Mouse (Mus musculus) urinary bladder, postnatal 4 days (tissue): ENCODE data around the gene Cenpb.

Experiments used
- DNase-seq, 2 experiments: peaks; one replicate each; pipeline ENCODE4 v3.0.0; 2021 to 2022; ENCODE audit warnings: low spot score in 2 of 2

Cenpb gene

DNA sequence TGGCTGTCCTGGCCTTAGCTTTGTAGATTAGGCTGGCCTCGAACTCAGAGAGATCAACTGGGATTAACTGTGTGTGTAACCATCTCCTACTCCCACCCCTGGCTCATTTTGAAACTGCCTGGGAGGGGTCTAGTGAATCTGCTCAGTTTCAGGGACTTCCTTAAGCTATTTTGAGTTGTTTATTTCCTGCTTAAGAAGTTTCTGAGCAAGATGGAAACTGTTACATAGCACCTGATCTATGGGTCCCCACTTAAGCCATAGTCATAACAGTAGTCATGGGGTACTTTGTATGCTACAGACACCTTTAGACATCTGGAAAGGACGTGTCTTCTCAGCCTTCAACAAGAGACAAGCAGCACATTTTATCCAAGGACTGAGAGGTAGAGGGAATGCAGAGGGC is 20.8 kb upstream of the Cenpb start:
- DNase-seq, result no peak

DNA sequence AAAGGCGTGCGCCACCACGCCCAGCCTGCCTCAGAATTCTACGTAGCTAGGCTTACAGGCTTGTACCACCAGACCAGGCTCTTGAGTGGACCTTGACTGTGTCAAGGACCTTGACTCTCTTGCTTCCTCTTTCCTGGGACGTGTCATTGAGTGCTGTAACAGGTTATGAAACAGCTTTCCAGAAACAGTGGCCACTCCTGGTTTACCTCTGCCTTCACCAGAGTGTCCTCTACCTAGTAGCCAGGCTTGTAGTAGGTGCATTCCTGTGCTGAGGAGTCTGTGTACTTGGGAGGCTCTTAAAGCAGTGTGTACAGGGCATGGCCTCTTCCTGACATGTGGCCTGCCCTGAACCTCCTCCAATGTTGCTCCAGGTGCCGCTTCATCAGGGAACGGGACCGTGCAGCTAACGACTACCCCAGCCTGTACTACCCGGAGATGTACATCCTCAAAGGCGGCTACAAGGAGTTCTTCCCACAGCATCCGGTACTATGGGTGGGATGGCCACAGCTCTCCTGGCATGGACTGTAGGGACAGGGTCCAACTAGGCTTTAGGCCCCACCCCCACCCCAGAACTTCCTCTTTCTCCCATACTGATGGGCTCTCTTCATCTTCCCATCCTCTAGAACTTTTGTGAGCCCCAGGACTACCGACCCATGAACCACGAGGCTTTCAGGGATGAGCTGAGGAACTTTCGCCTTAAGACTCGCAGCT is 16.9 kb upstream of the Cenpb start:
- no peak for DNase-seq

DNA sequence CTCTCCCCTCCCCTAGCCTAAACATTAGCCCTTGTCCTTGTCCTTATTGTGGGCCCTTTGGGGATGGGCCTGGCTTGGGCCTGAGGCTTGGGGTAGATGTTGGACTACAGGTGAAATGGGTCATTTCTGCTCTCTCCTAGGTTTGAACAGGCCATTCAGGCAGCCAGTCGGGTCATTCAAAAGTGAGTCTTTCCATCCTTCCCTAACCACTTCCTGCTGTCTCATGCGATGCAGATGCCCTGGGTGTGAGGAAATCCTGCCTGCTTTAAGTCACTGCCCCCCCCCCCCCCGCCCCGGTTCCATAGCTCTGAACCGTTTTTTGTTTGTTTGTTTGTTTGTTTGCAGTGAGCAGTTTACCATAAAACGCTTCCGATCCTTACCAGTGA is 11.1 kb upstream of the Cenpb start:
- DNase-seq, result no peak

DNA sequence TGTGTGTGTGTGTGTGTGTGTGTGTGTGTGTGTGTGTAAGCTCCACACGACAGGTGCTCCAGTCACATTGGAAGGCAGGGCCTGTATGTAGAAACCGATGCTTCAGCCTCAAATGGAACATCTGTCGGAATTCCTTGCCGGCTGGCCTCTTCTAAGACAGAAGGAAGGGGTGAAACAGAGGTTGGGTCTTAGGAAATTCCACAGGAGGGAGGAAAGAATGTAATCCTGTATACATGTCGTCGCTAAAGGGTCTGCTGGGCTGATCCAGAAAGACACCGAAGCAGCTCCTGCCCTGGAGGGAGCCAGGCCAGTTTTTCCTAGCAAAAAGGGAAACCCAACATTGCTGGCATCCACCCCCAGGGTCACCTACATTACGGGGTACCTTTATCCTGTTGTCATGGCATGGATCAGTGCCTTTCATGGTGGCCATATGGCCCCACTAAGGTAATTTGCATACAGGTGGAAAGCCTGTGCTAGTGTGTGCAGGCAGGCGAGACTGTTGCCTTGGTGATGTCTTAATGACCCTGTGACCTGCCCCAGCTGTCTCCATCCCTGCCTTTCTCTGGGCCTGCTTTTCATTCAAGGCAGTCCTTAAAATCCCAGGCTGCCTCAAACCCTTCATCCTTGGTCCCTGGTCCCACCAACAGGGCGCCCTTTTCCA is 10.6 kb upstream of the Cenpb start:
- DNase-seq, result no peak

DNA sequence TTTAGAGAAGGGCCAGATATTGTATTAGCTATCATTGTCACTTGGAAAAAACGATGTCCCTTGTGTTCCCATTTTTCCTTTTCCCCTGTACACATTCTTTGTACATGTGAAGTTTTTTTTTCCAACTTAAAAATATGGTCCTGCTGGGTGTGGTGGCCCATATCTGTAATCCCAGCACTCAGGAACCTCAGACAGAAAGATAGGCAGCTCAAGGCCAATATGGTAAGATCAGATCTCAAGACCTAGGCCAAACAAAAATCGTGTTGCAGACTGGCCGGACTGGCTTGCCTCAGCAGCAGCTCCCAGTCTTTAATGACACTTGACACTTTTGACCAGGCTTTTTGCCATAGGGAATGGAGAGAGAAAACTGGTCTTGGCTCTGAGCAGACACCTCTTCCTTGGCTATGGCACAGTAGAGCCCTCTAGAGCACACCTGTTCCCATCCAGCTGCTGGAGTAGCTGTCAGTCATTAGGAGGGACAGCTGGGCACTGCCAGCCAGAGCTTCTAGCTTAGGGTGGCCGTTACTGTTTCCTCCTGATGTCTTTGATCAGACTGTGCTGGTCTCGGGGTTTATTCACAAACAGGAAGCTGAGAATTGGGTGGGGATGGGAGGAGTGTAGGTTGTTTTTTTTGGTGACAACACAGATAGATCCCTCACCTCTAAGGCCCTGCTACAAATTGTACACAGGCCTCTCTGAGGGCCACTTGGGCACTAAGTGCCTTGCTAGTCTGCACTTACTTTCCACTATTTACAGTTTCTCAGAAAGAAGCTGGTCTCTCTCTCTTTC is 9.8 kb upstream of the Cenpb start:
- no peak for DNase-seq

DNA sequence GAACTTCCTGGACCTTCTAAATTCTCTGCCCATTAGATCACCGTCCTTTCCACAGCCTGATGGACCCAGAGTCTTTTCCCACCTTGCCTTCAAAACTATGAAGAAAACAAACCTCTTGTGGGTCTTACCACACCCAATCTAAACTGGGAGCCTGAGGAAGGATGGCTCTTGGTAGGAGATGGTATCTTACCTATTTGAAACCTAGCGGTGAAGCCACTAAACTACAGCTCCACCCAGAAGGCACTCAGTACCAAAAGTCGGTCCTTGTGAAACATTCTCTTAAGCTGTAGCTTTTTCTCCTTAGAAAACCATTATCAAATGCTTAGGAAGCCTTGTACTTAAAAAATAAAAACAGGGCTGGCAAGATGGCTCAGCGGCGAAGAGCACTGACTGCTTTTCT is 8.4 kb upstream of the Cenpb start:
- no peak for DNase-seq

DNA sequence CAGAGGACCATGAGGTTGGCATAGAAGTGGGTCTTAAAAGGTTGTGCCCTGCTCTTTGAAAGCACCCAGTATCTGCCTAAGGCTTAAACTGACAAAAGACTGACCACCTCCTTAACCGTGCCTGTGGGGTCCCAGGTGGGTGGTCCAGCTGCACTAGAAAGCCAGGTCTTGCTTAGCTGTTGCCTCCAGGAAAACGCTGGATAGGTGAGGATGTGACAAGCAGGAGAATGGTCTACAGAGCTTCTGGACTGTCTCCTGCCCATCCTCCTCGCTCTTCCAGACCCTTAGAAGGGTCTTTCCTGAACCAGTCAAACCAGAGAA is 7.7 kb upstream of the Cenpb start:
- DNase-seq, result no peak

DNA sequence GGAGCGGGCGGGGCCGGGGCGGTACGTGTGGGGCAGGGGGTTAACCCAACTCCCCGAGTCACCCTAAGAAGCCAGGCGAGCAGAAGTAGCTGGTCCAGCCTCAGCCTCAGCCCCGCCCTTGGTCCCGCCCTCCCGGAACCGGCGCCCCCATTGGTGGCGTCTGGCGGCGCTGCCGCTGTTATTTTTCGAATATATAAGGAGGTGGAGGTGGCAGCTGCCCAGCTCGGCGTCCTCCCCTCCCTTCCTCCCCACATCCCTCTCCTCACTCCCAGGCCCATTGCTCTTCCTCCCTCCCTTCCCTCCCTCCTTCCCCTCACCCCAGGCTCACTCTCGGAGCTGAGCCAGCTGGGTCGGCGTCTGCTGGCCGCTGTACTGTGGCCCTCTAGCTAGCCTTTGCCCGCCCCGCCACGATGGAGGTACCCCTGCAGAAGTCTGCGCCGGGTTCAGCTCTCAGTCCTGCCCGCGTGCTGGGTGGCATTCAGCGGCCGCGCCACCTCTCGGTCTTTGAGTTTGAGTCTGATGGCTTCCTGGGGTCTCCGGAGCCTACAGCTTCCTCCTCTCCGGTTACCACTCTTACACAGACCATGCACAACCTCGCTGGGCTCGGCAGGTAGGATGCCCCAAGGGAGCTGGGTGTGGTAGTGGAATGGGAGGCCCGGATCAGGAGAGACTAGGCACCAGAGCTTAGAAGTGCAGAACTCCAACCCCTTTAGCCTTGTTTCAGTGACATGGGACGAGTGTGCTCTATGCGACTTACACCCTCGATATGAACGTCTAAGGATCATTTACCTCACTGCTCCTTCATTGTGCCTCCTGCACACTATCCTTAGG is 7.1 kb upstream of the Cenpb start, which contains the start of the genes Cdc25b and Spef1:
TSS of gene Cdc25b (plus strand) at position 179 of the 831 bp plus-strand sequence.
TSS of gene Spef1 (minus strand) at position 512 of the 831 bp plus-strand sequence.
- DNase-seq, result peak; percentile 86 to 89

DNA sequence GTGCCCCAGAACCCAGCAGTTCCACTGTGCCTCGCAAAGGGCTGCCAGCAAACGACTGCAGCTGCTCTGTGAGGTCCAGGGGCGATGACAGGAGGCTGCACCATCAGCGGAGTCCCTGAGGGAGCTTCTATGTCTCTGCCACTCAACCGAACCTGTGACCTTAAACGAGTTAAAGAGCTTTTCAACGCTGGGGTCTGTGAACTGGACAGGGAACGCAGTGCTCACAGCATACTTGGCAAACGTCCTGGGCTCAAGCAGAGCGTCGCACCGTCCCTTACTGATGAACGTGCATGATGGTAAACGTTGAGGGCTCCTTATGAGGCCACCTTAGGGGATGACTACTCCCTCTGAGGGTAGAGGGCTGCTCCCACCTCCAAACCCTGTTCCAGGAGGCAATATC is 6.5 kb upstream of the Cenpb start:
- DNase-seq, result no peak

DNA sequence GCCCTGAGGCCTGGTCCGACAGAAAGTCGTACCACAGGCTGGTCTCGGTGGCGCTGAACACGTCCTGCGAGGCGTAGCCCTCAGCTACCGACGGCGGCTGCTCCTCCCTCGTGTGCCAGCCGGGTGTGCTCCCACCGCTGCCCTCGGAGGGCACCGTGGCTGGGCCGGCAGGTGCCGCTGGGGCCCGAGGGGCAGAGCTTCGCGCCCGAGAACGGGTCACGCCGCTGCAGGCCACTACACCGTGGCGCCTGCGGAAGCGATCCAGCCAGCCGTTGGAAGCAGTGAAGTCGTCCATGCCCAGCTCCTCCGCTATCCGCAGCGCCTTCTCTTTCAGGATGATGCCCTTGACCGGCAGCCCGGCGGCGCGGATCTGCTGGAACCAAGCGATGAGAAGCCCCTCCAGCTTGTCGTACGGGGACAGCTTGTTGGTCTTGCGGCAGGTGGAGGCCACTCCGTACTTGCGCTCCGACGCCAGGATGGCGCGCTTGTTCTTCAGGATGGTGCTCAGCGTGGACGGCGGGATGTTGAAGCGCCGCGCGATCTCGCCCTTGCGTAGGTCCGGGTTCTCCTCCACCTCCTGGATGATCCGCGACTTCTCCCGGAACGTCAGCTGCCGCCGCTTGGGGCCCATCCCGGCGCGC is 501 bp downstream of the Cenpb start:
- peak in 1 of 2 experiments; percentile 53 for DNase-seq

DNA sequence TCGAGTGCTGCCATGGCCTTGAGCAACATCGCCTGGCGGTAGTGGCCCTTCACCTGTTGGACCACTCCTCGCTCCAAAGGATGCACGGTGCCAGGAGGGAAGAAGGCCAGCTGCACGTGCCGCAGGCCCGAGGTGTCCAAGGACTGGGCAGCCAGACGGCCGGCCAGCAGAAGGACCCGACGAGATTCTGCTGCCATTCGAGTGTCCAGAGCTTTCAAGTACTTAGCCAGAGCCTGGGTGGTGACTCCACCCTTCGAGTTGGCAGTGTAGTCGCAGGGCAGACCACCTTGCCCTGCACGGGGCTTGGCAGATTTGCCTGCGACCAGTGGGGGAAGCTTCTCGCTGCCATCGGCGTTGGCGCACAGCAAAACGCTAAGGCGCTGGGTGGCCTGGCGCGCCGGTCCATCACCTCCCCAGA is 1.0 kb downstream of the Cenpb start:
- no peak for DNase-seq

DNA sequence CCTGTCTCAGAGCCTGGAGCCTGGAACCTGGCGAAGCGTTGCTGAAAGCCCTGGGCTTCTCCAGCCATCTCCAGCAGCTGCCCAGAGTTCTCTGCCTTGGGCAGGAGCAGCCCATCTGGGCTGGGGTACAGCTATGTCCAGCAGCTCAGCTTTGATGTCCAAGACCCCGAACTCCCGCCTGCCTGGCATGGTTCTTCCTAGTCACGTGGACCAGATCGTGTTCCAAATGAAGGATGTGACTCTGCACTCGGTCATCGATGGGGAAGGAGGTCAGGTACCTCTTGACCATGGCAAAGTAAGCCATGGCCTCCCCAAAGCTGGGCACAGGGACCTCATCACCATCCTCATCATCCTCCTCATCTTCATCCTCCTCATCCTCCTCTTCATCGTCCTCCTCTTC is 1.9 kb downstream of the Cenpb start:
- no peak for DNase-seq

DNA sequence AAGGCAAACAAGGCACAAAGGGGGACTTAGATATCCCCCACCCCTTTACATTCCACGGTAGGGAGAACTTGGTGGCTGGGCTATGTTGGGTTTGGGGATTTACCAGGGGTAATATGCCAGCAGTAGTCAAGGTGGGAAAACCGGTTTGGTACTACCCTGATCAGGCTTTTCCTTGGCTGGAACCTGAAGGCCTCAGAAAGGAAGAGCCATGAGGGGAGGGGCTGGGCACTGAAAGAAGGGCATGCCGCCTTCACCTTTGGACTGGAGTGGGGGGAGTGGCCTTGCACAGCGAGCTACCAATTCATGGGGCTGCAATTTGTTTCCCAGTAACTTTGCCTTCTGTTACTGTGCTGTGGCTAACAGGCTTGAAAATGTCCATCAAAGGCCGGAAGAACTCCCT is 3.4 kb downstream of the Cenpb start:
- no peak for DNase-seq

DNA sequence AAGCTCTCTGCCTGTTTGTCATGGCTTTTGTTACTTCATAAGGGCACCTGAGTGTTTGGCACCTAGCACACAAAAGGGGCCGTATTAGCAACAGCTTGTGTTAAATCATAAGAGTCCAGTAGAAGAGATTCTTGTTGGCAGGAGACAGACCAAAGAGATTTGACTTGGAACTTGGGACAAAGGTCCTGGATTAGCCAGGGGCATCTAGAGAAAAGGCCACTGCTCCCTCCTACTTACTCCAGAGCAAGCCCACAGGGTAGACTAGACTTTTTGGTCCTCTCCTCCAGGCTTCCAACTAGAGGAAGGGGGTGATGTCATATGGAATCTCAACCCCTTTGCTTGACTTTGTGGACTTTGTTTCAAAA is 3.9 kb downstream of the Cenpb start:
- no peak for DNase-seq

DNA sequence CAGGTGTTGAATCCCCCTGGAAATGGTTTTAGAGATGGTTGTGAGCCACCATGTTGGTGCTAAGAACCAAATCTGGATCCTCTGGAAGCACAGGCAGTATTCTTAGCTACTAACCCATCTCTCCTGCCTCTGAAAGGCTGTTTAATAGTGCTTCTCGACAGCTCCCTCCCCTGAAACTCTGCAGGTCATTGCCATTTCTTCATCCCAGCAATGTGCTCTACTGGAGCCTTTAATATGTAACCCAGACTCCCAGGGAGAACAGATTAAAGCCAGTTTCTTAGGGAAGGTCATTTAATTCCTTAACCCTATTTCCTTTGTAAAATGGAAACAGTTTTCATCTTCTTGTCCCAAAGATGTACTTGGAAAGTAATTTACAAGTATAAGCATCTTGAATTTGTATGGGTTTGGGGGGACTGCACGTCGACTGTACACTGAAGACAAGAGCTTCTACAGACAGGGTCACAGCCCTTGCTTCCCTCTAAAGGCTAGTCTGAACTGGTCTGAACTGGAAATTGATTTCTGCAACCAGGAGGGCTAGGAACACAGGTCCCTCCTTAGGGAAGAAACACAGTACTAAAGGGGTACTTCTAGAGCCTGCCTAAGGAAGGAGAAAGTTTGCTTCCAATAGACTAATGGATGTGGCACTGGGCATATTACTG is 4.5 kb downstream of the Cenpb start:
- no peak for DNase-seq

DNA sequence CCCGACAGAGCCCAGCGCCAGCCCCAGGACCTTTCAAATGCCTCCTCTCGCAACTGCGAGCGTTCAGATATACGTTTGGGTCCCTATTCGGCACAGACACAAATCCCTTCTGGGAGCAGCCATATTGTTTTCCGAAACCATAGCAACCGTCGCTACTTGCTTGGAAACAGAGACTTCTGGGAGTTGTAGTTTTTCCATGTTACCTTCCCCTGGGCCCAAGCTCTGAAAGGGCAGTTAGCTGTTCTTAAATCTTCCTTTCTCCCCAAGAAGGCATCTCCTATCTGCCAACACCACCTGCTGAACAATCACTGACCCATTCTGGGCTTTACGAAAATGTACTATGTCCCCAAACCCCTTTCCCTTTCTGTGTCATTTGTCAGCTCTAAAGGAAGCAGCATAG is 5.2 kb downstream of the Cenpb start:
- DNase-seq, result no peak

DNA sequence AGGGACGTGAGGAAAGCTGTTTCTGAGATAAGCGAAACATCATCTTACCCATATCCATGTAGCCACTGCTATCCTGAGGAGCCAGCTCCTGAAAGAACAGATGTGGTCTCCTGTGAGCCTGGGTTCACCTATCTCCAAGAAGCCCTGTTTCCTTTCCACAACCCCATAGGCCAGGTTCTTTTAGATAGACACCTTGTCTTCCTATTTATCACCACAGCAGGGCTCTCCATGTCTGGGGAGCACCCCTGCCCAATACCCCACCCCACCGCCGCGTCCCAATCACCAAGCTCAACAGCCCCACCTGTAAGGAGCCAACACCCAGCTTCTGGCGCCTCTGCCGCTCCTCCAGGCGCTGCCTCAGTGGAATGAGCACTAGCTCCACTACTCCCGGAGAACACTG is 7.5 kb downstream of the Cenpb start:
- no peak for DNase-seq

DNA sequence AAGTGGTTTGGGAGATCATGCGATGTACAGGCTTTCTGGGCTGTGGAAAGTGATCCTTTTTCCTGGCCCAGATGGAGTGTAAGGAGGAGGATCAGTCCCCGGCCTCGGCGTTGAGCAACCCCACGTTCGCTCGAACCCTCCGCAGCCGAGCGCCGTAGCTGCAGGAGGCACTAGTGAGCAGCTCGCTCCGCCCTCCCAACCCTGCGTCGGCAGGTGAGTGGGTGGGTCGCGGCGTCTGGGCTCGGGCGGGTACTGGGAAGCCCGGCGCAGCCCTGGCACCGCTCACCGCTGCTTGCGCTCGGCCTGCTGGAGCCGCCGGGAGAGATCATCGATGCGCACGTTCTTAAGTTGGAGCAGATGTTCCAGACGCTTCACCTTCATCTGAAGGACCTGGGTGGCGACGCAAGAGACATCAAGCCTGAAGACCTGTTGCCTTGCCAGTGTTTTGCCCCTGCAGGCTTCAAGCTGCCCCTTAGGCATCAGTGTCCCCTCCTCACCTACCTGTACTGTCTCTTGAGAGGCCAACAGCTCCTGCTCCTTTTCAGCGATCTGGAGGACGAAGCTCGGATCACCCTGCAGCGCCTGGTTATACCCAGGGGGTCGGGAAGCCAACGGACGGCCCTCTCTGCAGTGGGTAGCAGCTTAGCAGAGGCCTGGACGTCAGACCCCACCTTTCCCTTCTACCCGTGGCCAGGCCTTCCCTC is 8.3 kb downstream of the Cenpb start:
- peak; percentile 58 to 79 for DNase-seq

DNA sequence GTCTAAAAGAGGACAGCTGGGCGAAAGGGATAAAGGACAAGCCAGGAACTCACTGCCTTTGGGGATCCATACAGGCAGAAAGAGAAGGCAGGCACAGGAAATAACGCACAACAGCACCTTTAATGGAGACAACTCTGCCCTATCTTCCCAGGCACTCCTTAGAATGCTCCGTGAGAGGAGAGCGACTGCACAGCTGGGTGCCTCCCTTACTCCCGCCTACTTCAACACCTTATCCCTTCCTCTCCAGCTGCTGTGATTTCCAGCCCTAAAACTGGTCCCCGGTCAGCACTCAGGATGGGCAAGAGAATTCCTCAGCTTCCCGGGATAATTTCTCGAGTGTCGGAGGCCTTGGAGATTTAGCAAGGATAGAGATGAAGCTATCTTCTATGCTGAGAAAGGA is 8.9 kb downstream of the Cenpb start:
- no peak for DNase-seq

DNA sequence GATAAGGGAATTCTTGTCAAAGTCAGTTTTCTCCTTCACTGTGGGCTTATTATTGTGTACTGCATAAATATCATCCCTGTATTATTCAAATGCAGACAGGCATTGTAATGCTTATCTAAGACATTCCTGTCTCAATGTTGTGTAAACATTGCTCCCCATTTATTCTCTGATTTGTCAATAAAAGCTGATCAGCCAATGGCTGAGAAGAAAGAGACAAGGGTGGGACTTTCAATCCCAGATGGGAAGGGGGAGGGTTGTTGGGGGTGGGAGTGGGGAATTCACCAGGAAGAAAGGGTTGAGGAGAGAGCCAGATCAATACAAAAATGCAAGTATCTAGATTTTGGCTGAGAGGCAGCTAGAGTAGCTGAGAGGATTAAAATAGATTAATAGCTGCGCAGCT is 11.0 kb downstream of the Cenpb start:
- no peak for DNase-seq
